Mouse (Mus musculus) C2C12 (cell line): ENCODE measurements around the gene Olfr750.

Experiments
- CEBPB ChIP-seq: IDR thresholded peaks from one replicate; pipeline ENCODE4 v1.6.1; 2011; ENCODE audit warnings: low read depth, mild to moderate bottlenecking, control low read depth, moderate library complexity
- CTCF ChIP-seq: IDR thresholded peaks from one replicate; pipeline ENCODE4 v1.5.1; 2011; ENCODE audit not compliant: control insufficient read depth, insufficient read depth, insufficient read length
- FOSL1 ChIP-seq: IDR thresholded peaks from one replicate; pipeline ENCODE4 v1.8.0; 2011; ENCODE audit warnings: mild to moderate bottlenecking, low read length; ENCODE audit not compliant: poor library complexity, insufficient read depth, severe bottlenecking
- MAX ChIP-seq: IDR thresholded peaks from one replicate; pipeline ENCODE4 v1.6.1; 2011; ENCODE audit warnings: mild to moderate bottlenecking, control low read depth
- MYOD1 ChIP-seq: IDR thresholded peaks from one replicate; pipeline ENCODE4 v1.6.1; 2011; ENCODE audit warnings: low read depth; ENCODE audit not compliant: control insufficient read depth, insufficient read length
- MYOG ChIP-seq: IDR thresholded peaks from one replicate; pipeline ENCODE4 v1.6.1; 2011; ENCODE audit not compliant: control insufficient read depth, insufficient read length; ENCODE audit errors: extremely low read depth
- USF1 ChIP-seq: IDR thresholded peaks from one replicate; pipeline ENCODE4 v1.6.1; 2011; ENCODE audit warnings: low read depth, mild to moderate bottlenecking, control low read depth, moderate library complexity

GRCm38 (mm10) chr14:51089674-51090076 lies 15.4 kb upstream of the Olfr750 start:
- TF ChIP-seq CTCF (no peak), CEBPB (no peak), MAX (no peak), MYOG (no peak), USF1 (no peak), MYOD1 (no peak), FOSL1 (no peak)
